Mouse (Mus musculus) midbrain, postnatal 0 days (tissue): ENCODE data around the gene Creg2. TPM values are rescaled to one million over a fixed set of nuclear protein-coding genes. Genes with fewer than 3 reads are reported as not detected.
A peak's percentile ranks its signal among the peaks of the same experiment; 100 is the strongest.
"Not testable (repeated sequence)": the region's sequence is repeated elsewhere in the genome, so short reads cannot be mapped to it uniquely, and the experiment has no call there.

Source experiments
- ATAC-seq: fragments of 200-750 bp; cut with Nextera tagmentation; 2 replicates; pipeline ENCODE4 v1.8.0; 2017; ENCODE audit warnings: moderate number of reproducible peaks, mild to moderate bottlenecking, moderate TSS enrichment, moderate library complexity; ENCODE audit not compliant: low FRiP score
- DNase-seq: peaks from one replicate; pipeline ENCODE4 v3.0.0-alpha.2; 2015; ENCODE audit warnings: low spot score
- H3K27ac ChIP-seq: fragments of 300-500 bp; sonication (generic); 2 replicates; pipeline ENCODE4 v1.5.1; 2014; ENCODE audit warnings: low read depth, mild to moderate bottlenecking, low read length, mixed read lengths
- H3K27me3 ChIP-seq: fragments of 300-500 bp; sonication (generic); 2 replicates; pipeline ENCODE4 v1.6.1; 2014; ENCODE audit warnings: low read length, control low read depth, mixed read lengths; ENCODE audit not compliant: insufficient read depth
- H3K36me3 ChIP-seq: fragments of 300-500 bp; sonication (generic); 2 replicates; pipeline ENCODE4 v1.6.1; 2014; ENCODE audit warnings: low read length, control low read depth, mixed read lengths; ENCODE audit not compliant: insufficient read depth
- H3K4me1 ChIP-seq: fragments of 300-500 bp; sonication (generic); 2 replicates; pipeline ENCODE4 v1.6.1; 2014; ENCODE audit warnings: mild to moderate bottlenecking, control low read depth, antibody characterized with exemption, low read length, mixed read lengths; ENCODE audit not compliant: insufficient read depth
- H3K4me2 ChIP-seq: fragments of 300-500 bp; sonication (generic); 2 replicates; pipeline ENCODE4 v1.6.1; 2014; ENCODE audit warnings: low read depth, mild to moderate bottlenecking, low read length, mixed read lengths; ENCODE audit not compliant: poor library complexity, severe bottlenecking
- H3K4me3 ChIP-seq: fragments of 300-500 bp; sonication (generic); 2 replicates; pipeline ENCODE4 v1.5.1; 2014; ENCODE audit warnings: low read depth, mild to moderate bottlenecking, low read length, moderate library complexity
- H3K9ac ChIP-seq: fragments of 300-500 bp; sonication (generic); replicated peaks from 2 replicates; pipeline ENCODE4 v1.6.1; 2014; ENCODE audit warnings: mild to moderate bottlenecking, low read length, moderate library complexity, mixed read lengths; ENCODE audit not compliant: poor library complexity, severe bottlenecking
- H3K9me3 ChIP-seq: fragments of 300-500 bp; sonication (generic); 2 replicates; pipeline ENCODE4 v1.6.1; 2016; ENCODE audit warnings: low read length, control low read depth
- CTCF ChIP-seq: IDR thresholded peaks from 2 replicates; pipeline ENCODE4 v1.5.1; 2016; ENCODE audit warnings: antibody characterized with exemption, mild to moderate bottlenecking
- WGBS: fragments of 180-500 bp; shearing (Covaris S2); extraction: QIAGEN DNeasy Blood & Tissue Kit; methylation state at CpG from one replicate; pipeline ENCODE4 v1.1.7; 2014; 5-methylcytosine and 5-hydroxymethylcytosine counted together
- polyA plus RNA-seq: library from polyadenylated mRNA; unstranded; fragments of >200 nt; fragmentation: Nextera tagmentation; extraction: Ambion mirVana; gene quantifications from 2 replicates; pipeline ENCODE4 v1.2.1, GENCODE M21; 2015
- total RNA-seq: library from RNA; depleted of rRNA; stranded (reverse); fragments of >200 nt; gene quantifications from 2 replicates; pipeline ENCODE4 v1.2.3, GENCODE M21; 2014

Creg2 gene
- total and polyA plus RNA-seq, 2 experiments from 2014 or later: 14.6 to 25.9 TPM

DNA sequence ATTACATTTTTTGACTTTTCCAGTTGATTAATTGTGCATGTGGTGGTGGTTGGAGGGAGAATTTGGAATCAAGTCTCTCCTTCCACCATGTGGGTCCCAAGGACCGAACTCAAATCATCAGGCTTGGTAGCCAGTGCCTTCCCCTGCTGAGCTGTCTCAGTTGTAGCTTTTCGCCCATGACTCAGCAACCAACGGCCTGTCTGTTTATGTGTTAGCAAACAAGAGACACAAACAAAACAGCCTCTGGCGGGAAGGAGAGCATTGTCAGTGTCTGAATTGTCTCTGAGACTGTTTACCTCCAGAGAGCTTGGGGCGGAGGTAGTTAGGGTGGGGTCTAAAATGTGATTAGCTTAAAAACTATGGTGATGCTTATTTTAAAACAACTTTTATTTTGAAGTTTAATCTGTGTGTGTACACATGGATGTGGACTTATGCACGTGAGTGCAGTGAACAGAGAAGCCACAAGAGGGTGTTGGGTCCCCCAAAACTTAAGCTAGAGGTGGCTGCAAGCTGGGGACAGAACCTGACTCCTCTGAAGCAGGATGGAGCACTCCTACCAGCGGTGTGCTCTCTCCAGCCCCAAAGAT is 12.9 kb upstream of the Creg2 start:
- Histone ChIP-seq H3K9ac (no peak overlapping the region), H3K4me2 (no peak overlapping the region), H3K9me3 (no peaks in the 10 kb centered on the region), H3K36me3 (no peaks in the 10 kb centered on the region), H3K27me3 (no peaks in the 10 kb centered on the region), H3K4me3 (no peak overlapping the region), H3K27ac (no peak overlapping the region), H3K4me1 (no peaks in the 10 kb centered on the region)
- 94% methylated on average over 7 of the region's 7 CpGs for WGBS
- ATAC-seq: no peak
- TF ChIP-seq CTCF: 0 out of 2 replicates have a peak, but pooled peaks have one; percentile 6
- no peak for DNase-seq

DNA sequence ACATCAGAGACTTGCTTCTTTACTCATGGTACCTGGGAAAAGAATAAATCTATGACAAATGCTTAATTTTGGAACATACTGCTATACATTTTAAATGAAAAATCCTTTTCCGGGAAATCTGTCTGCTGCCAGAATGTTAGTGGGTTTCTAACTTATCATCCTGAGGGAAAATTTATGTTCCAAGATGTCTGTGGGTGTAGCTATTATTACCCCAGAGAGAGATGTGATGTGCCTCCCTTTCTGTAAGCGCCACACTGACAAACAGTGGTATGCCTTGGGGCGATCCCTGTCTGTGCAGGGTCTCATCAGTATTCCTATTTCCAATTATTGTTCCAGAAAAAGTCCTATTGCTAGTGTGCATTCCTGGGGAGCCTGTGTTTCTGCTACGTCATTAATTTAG is 11.8 kb upstream of the Creg2 start:
- DNase-seq: no peak
- no peak overlapping the region for H3K27ac ChIP-seq
- no peaks in the 10 kb centered on the region for H3K27me3 ChIP-seq
- no peaks in the 10 kb centered on the region for H3K36me3 ChIP-seq
- no peak overlapping the region for H3K9ac ChIP-seq
- 59% methylated on average over 4 of the region's 4 CpGs for WGBS
- no peaks in the 10 kb centered on the region for H3K4me1 ChIP-seq
- no peak for TF ChIP-seq CTCF
- peak; percentile 52; the same call in 1 of the 2 replicates for ATAC-seq
- no peak overlapping the region for H3K4me2 ChIP-seq
- H3K4me3 ChIP-seq: no peak overlapping the region
- 0 out of 2 replicates have a peak, but pooled peaks cover 3% of the 10 kb centered on the region for H3K9me3 ChIP-seq

DNA sequence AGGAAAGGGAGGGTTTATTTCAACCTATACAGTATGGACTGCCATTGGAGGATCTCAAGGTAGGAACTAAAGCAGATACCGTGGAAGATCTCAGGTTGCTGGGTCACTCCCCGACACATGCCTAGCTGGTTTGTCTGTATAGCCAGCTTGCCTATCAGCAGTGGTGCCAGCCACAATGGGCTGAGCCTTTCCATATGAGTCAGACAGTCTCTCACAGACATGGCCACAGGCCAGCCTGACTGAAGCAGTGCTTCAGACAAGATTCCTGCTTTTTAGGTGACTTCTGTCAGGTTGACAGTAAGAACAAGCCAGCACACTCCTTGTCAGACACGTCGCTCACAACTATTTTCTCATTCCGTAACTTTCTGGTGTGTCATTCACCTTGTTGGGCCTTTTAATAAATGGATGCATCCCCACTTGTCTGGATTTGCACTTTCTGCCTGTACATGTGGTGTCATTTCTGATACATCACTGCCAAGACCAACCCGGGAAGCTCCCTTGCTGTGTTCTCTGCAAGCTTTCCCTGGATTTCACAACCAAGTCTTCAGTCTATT is 5.8 kb upstream of the Creg2 start:
- H3K27ac ChIP-seq: no peak overlapping the region
- H3K36me3 ChIP-seq: no peaks in the 10 kb centered on the region
- no peak overlapping the region for H3K4me3 ChIP-seq
- 0 out of 2 replicates have a peak, but pooled peaks cover 4% of the 10 kb centered on the region for H3K27me3 ChIP-seq
- H3K4me1 ChIP-seq: no peaks in the 10 kb centered on the region
- no peak overlapping the region for H3K9ac ChIP-seq
- TF ChIP-seq CTCF: no peak
- WGBS: 92% methylated on average over 6 of the region's 6 CpGs
- H3K9me3 ChIP-seq: 0 out of 2 replicates have a peak, but pooled peaks cover 3% of the 10 kb centered on the region
- ATAC-seq (no peak), DNase-seq (no peak)
- H3K4me2 ChIP-seq: no peak overlapping the region

DNA sequence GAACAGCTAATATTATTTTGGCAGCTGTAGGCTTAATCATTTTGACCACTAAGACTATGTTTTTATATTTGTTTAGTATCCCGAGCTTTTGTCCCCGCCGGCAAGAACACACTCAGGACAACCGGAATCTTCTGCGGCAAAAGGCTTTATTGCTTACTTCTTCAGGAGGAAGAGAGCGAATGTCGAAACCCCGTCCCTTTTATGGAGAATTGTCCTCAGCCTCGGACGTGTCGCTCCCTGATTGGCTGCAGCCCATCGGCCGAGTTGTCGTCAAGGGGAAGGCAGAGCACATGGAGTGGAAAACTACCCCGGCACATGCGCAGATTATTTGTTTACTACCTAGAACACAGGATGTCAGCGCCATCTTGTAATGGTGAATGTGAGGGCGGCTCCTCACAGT is 3.6 kb upstream of the Creg2 start:
- H3K27me3 ChIP-seq, H3K4me2 ChIP-seq, DNase-seq, H3K27ac ChIP-seq, ATAC-seq, H3K9ac ChIP-seq, H3K36me3 ChIP-seq, H3K4me3 ChIP-seq, H3K9me3 ChIP-seq, H3K4me1 ChIP-seq: not testable (repeated sequence)
- WGBS: 88% methylated on average over 18 of the region's 18 CpGs

DNA sequence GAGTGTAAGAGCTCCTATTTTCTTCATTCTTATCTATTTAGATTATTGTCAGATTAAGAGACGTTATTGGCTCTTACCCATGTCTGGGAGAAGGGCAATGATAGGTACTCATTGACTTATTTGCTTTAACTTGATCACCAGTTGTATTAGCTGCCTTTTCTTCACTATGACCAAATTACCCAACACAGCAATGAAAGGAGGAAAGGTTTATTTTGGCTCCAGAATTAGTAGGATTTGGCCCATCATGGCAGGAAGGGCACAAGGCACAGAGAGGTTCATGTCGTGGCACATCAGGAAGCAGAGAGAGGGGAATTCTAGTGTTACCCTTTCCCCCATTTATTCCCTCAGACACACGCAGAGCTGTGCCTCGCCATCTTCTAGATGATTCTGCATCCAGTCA is 1.8 kb upstream of the Creg2 start:
- Histone ChIP-seq H3K27me3 (0 out of 2 replicates have a peak, but pooled peaks cover 4% of the 10 kb centered on the region), H3K4me2 (no peak overlapping the region), H3K9ac (no peak overlapping the region), H3K4me3 (no peak overlapping the region), H3K9me3 (no peaks in the 10 kb centered on the region), H3K4me1 (peaks cover 3% of the 10 kb centered on the region; the same call in 1 of the 2 replicates), H3K27ac (no peak overlapping the region), H3K36me3 (no peaks in the 10 kb centered on the region)
- no peak for ATAC-seq
- DNase-seq: no peak
- no peak for TF ChIP-seq CTCF
- 87% methylated on average over 4 of the region's 4 CpGs for WGBS

DNA sequence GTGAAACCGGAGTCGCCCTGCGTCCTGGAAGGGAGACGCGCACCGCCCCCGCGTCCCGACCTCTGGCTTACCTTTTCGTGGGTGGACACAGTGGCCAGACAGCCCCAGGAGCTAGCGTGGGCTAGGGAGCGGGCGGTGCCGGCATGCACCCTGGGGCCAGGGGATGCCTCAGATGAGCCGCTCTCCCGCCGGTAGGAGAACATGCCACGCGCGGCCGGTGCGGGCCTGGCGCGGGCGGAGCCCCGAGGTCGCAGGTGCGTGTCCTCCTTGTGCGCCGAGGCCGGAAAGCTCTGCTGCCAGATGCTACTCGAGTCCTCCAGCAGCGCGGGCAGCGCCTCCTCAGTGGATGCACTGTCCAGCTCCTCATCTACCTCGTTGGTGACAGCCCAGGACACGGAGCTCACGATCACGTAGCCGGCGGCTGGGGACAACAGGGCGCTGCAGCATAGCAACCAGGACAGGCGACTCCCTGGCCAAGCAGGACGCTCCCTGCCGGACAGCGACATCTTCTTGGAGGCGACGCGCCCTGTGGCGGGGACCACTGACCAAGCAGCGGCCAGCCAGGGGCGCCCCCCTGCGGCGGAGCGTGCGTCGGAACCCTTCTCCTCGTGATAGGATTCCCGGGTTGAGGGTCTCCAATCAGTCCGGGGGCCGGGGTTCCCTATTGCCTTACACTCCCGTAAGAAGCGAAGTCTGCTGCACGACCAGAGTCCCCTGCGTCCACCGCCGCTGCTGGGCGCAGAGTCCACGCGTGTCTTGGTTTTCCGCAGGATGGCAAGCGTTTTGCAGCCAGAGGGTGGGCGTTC is 636 bp downstream of the Creg2 start:
- H3K4me3 ChIP-seq: peak overlapping the region; percentile 71
- H3K36me3 ChIP-seq: no peaks in the 10 kb centered on the region
- 1% methylated on average over 72 of the region's 73 CpGs for WGBS
- no peaks in the 10 kb centered on the region for H3K9me3 ChIP-seq
- peak overlapping the region; percentile 97 for H3K4me2 ChIP-seq
- DNase-seq: peak; percentile 78
- peak overlapping the region; percentile 79 for H3K9ac ChIP-seq
- peak overlapping the region; percentile 78 for H3K27ac ChIP-seq
- TF ChIP-seq CTCF: peak; percentile 78
- H3K27me3 ChIP-seq: 0 out of 2 replicates have a peak, but pooled peaks cover 4% of the 10 kb centered on the region
- ATAC-seq: peak; percentile 79
- H3K4me1 ChIP-seq: peaks cover 3% of the 10 kb centered on the region; the same call in 1 of the 2 replicates
